Mouse (Mus musculus) gastrocnemius, adult 8-10 months (tissue): Measurements from ENCODE around the gene Myo18a. TPM values are rescaled to one million over a fixed set of nuclear protein-coding genes. Genes with fewer than 3 reads are reported as not detected.

Source experiments
- DNase-seq, 2 experiments: peaks; one replicate each; pipeline ENCODE4 v3.0.0; 2022; ENCODE audit warnings: low spot score in 2 of 2
- total RNA-seq, 4 experiments: library from RNA; stranded (reverse); gene quantifications; 2 replicates each; pipeline ENCODE4 v1.2.4; 2022

Gene Myo18a
- total RNA-seq, 4 experiments from 2014 or later: 309 to 400 (median 330) TPM

- no peak for DNase-seq
Observed at GRCm38 (mm10) chr11:77835109-77835508, 72.1 kb downstream of the Myo18a start.

GRCm38 (mm10) chr11:77836290-77836689 is 73.2 kb downstream of the Myo18a start:
- DNase-seq: no peak

- no peak for DNase-seq
Observed at GRCm38 (mm10) chr11:77836751-77837150, 73.7 kb downstream of the Myo18a start.

- no peak for DNase-seq
Observed at GRCm38 (mm10) chr11:77837856-77838255, 74.8 kb downstream of the Myo18a start.

GRCm38 (mm10) chr11:77840523-77841245 is 77.6 kb downstream of the Myo18a start:
- no peak for DNase-seq

- no peak for DNase-seq
Observed at GRCm38 (mm10) chr11:77843068-77843905, 80.2 kb downstream of the Myo18a start.

GRCm38 (mm10) chr11:77843906-77844200 is 80.8 kb downstream of the Myo18a start:
- no peak for DNase-seq

- no peak for DNase-seq
Observed at GRCm38 (mm10) chr11:77847599-77848128, 84.6 kb downstream of the Myo18a start.

- DNase-seq: no peak
Observed at GRCm38 (mm10) chr11:77848131-77848530, 85.1 kb downstream of the Myo18a start.

- no peak for DNase-seq
Observed at GRCm38 (mm10) chr11:77849151-77849550, 86.1 kb downstream of the Myo18a start.

GRCm38 (mm10) chr11:77850401-77851244 is 87.6 kb downstream of the Myo18a start:
- DNase-seq: no peak

GRCm38 (mm10) chr11:77851483-77852010 is 88.5 kb downstream of the Myo18a start:
- no peak for DNase-seq

- no peak for DNase-seq
Observed at GRCm38 (mm10) chr11:77852195-77852594, 89.1 kb downstream of the Myo18a start.

GRCm38 (mm10) chr11:77852941-77853668 is 90.1 kb downstream of the Myo18a start:
- DNase-seq: no peak

- no peak for DNase-seq
Observed at GRCm38 (mm10) chr11:77854641-77855040, 91.6 kb downstream of the Myo18a start.

- DNase-seq: no peak
Observed at GRCm38 (mm10) chr11:77855396-77855795, 92.3 kb downstream of the Myo18a start.

GRCm38 (mm10) chr11:77857089-77857488 is 94.0 kb downstream of the Myo18a start:
- DNase-seq: no peak

GRCm38 (mm10) chr11:77858589-77858988 is 95.5 kb downstream of the Myo18a start:
- no peak for DNase-seq

GRCm38 (mm10) chr11:77860947-77861346 is 97.9 kb downstream of the Myo18a start:
- DNase-seq: no peak

- no peak for DNase-seq
Observed at GRCm38 (mm10) chr11:77862887-77863286, 99.8 kb downstream of the Myo18a start.

- DNase-seq: no peak
Observed at GRCm38 (mm10) chr11:77864771-77865170, 101.7 kb downstream of the Myo18a start.
